Mouse (Mus musculus): ENCODE data around the gene Nt5c3. TPM values are rescaled to one million over a fixed set of nuclear protein-coding genes. Genes with fewer than 3 reads are reported as not detected.
"Not testable (repeated sequence)": the region's sequence is repeated elsewhere in the genome, so short reads cannot be mapped to it uniquely, and the experiment has no call there.

Gene Nt5c3
- polyA plus RNA-seq, 1 experiment from 2014 or later = 63.1 TPM

- Histone ChIP-seq H3K36me3 (ENCODE audit: control insufficient read depth, insufficient read depth, low read length) (no peaks in the 10 kb centered on the region), H3K9me3 (ENCODE audit: control insufficient read depth, low read length) (no peaks in the 10 kb centered on the region), H3K4me2 (ENCODE audit: low read depth, low read length) (no peak overlapping the region), H3K27me3 (replicated peaks; ENCODE audit: control insufficient read depth, insufficient read depth, low read length) (no peaks in the 10 kb centered on the region), H3K27ac (replicated peaks; ENCODE audit: low read depth, low read length) (no peak overlapping the region), H3K4me1 (ENCODE audit: control insufficient read depth, insufficient read depth, low read length) (peaks cover 11% of the 10 kb centered on the region; the same call in 1 of the 2 replicates), H3K4me3 (ENCODE audit: low read depth, low read length) (no peak overlapping the region), H3K9ac (ENCODE audit: low read depth, low read length) (no peak overlapping the region)
- no peak for DNase-seq (ENCODE audit: low spot score)
- 79% methylated on average over 3 of the region's 3 CpGs for WGBS
- ATAC-seq (ENCODE audit: low read depth) = no peak
Observed at GRCm38 (mm10) chr6:56899601-56900000, 24.1 kb downstream of the Nt5c3 start.

- 0 out of 2 replicates have a peak, but pooled peaks cover 4% of the 10 kb centered on the region for H3K9me3 ChIP-seq (ENCODE audit: control insufficient read depth, low read length)
- no peak for ATAC-seq (ENCODE audit: low read depth)
- no peak overlapping the region for H3K4me3 ChIP-seq (ENCODE audit: low read depth, low read length)
- H3K27me3 ChIP-seq (replicated peaks; ENCODE audit: control insufficient read depth, insufficient read depth, low read length) = no peaks in the 10 kb centered on the region
- no peaks in the 10 kb centered on the region for H3K4me1 ChIP-seq (ENCODE audit: control insufficient read depth, insufficient read depth, low read length)
- no peak overlapping the region for H3K27ac ChIP-seq (replicated peaks; ENCODE audit: low read depth, low read length)
- 78% methylated on average over 2 of the region's 2 CpGs for WGBS
- H3K9ac ChIP-seq (ENCODE audit: low read depth, low read length) = no peak overlapping the region
- no peak overlapping the region for H3K4me2 ChIP-seq (ENCODE audit: low read depth, low read length)
- H3K36me3 ChIP-seq (ENCODE audit: control insufficient read depth, insufficient read depth, low read length) = peaks cover 38% of the 10 kb centered on the region
- no peak for DNase-seq (ENCODE audit: low spot score)
Observed at GRCm38 (mm10) chr6:56890762-56891161, 33.0 kb downstream of the Nt5c3 start.

GRCm38 (mm10) chr6:56888561-56888960 is 35.2 kb downstream of the Nt5c3 start:
- no peak for ATAC-seq (ENCODE audit: low read depth)
- H3K4me2 ChIP-seq (ENCODE audit: low read depth, low read length) = no peak overlapping the region
- WGBS = 91% methylated on average over 6 of the region's 6 CpGs

GRCm38 (mm10) chr6:56879352-56879955 is 44.3 kb downstream of the Nt5c3 start:
- ATAC-seq (ENCODE audit: low read depth) (no peak), DNase-seq (ENCODE audit: low spot score) (no peak)
- H3K4me1 ChIP-seq (ENCODE audit: control insufficient read depth, insufficient read depth, low read length) = no peaks in the 10 kb centered on the region
- no peaks in the 10 kb centered on the region for H3K9me3 ChIP-seq (ENCODE audit: control insufficient read depth, low read length)
- no peak overlapping the region for H3K4me2 ChIP-seq (ENCODE audit: low read depth, low read length)
- peaks cover 88% of the 10 kb centered on the region for H3K36me3 ChIP-seq (ENCODE audit: control insufficient read depth, insufficient read depth, low read length)
- 75% methylated on average over 1 of the region's 1 CpGs for WGBS
- H3K9ac ChIP-seq (ENCODE audit: low read depth, low read length) = no peak overlapping the region
- H3K27me3 ChIP-seq (replicated peaks; ENCODE audit: control insufficient read depth, insufficient read depth, low read length) = no peaks in the 10 kb centered on the region
- no peak overlapping the region for H3K4me3 ChIP-seq (ENCODE audit: low read depth, low read length)
- H3K27ac ChIP-seq (replicated peaks; ENCODE audit: low read depth, low read length) = no peak overlapping the region

More at GRCm38 (mm10) chr6:56888561-56888960, 35.2 kb downstream of the Nt5c3 start:
- H3K27me3 ChIP-seq (replicated peaks; ENCODE audit: control insufficient read depth, insufficient read depth, low read length) = no peaks in the 10 kb centered on the region
- no peak overlapping the region for H3K27ac ChIP-seq (replicated peaks; ENCODE audit: low read depth, low read length)
- H3K4me1 ChIP-seq (ENCODE audit: control insufficient read depth, insufficient read depth, low read length) = no peaks in the 10 kb centered on the region
- peaks cover 52% of the 10 kb centered on the region for H3K36me3 ChIP-seq (ENCODE audit: control insufficient read depth, insufficient read depth, low read length)
- H3K9ac ChIP-seq (ENCODE audit: low read depth, low read length) = no peak overlapping the region
- DNase-seq (ENCODE audit: low spot score) = no peak
- H3K9me3 ChIP-seq (ENCODE audit: control insufficient read depth, low read length) = 0 out of 2 replicates have a peak, but pooled peaks cover 4% of the 10 kb centered on the region
- H3K4me3 ChIP-seq (ENCODE audit: low read depth, low read length) = no peak overlapping the region

GRCm38 (mm10) chr6:56877985-56878384 is 45.7 kb downstream of the Nt5c3 start:
- H3K4me1 ChIP-seq (ENCODE audit: control insufficient read depth, insufficient read depth, low read length) = no peaks in the 10 kb centered on the region
- 91% methylated on average over 8 of the region's 8 CpGs for WGBS
- H3K4me3 ChIP-seq (ENCODE audit: low read depth, low read length) = no peak overlapping the region
- H3K27me3 ChIP-seq (replicated peaks; ENCODE audit: control insufficient read depth, insufficient read depth, low read length) = no peaks in the 10 kb centered on the region
- no peaks in the 10 kb centered on the region for H3K9me3 ChIP-seq (ENCODE audit: control insufficient read depth, low read length)
- H3K4me2 ChIP-seq (ENCODE audit: low read depth, low read length) = no peak overlapping the region
- H3K36me3 ChIP-seq (ENCODE audit: control insufficient read depth, insufficient read depth, low read length) = peaks cover 84% of the 10 kb centered on the region
- no peak overlapping the region for H3K9ac ChIP-seq (ENCODE audit: low read depth, low read length)
- no peak for ATAC-seq (ENCODE audit: low read depth)
- DNase-seq (ENCODE audit: low spot score) = no peak
- no peak overlapping the region for H3K27ac ChIP-seq (replicated peaks; ENCODE audit: low read depth, low read length)

GRCm38 (mm10) chr6:56876870-56877269 is 46.9 kb downstream of the Nt5c3 start:
- Histone ChIP-seq H3K4me1 (ENCODE audit: control insufficient read depth, insufficient read depth, low read length) (no peaks in the 10 kb centered on the region), H3K9ac (ENCODE audit: low read depth, low read length) (no peak overlapping the region), H3K36me3 (ENCODE audit: control insufficient read depth, insufficient read depth, low read length) (peaks cover 77% of the 10 kb centered on the region), H3K4me3 (ENCODE audit: low read depth, low read length) (no peak overlapping the region), H3K27me3 (replicated peaks; ENCODE audit: control insufficient read depth, insufficient read depth, low read length) (no peaks in the 10 kb centered on the region), H3K9me3 (ENCODE audit: control insufficient read depth, low read length) (no peaks in the 10 kb centered on the region), H3K4me2 (ENCODE audit: low read depth, low read length) (no peak overlapping the region), H3K27ac (replicated peaks; ENCODE audit: low read depth, low read length) (no peak overlapping the region)
- 90% methylated on average over 4 of the region's 4 CpGs for WGBS
- DNase-seq (ENCODE audit: low spot score) (no peak), ATAC-seq (ENCODE audit: low read depth) (no peak)

- H3K4me1 ChIP-seq (ENCODE audit: control insufficient read depth, insufficient read depth, low read length) = no peaks in the 10 kb centered on the region
- no peak overlapping the region for H3K9ac ChIP-seq (ENCODE audit: low read depth, low read length)
- H3K4me3 ChIP-seq (ENCODE audit: low read depth, low read length) = no peak overlapping the region
- no peak overlapping the region for H3K27ac ChIP-seq (replicated peaks; ENCODE audit: low read depth, low read length)
- no peak for DNase-seq (ENCODE audit: low spot score)
- 71% methylated on average over 2 of the region's 2 CpGs for WGBS
- H3K4me2 ChIP-seq (ENCODE audit: low read depth, low read length) = no peak overlapping the region
- no peak for ATAC-seq (ENCODE audit: low read depth)
- peaks cover 63% of the 10 kb centered on the region for H3K36me3 ChIP-seq (ENCODE audit: control insufficient read depth, insufficient read depth, low read length)
- H3K9me3 ChIP-seq (ENCODE audit: control insufficient read depth, low read length) = no peaks in the 10 kb centered on the region
- H3K27me3 ChIP-seq (replicated peaks; ENCODE audit: control insufficient read depth, insufficient read depth, low read length) = no peaks in the 10 kb centered on the region
Observed at GRCm38 (mm10) chr6:56870027-56870426, 53.7 kb downstream of the Nt5c3 start.

- Histone ChIP-seq H3K4me3 (ENCODE audit: low read depth, low read length) (no peak overlapping the region), H3K4me1 (ENCODE audit: control insufficient read depth, insufficient read depth, low read length) (no peaks in the 10 kb centered on the region), H3K27ac (replicated peaks; ENCODE audit: low read depth, low read length) (no peak overlapping the region), H3K9ac (ENCODE audit: low read depth, low read length) (no peak overlapping the region), H3K4me2 (ENCODE audit: low read depth, low read length) (no peak overlapping the region), H3K36me3 (ENCODE audit: control insufficient read depth, insufficient read depth, low read length) (peaks cover 63% of the 10 kb centered on the region), H3K9me3 (ENCODE audit: control insufficient read depth, low read length) (no peaks in the 10 kb centered on the region), H3K27me3 (replicated peaks; ENCODE audit: control insufficient read depth, insufficient read depth, low read length) (no peaks in the 10 kb centered on the region)
- ATAC-seq (ENCODE audit: low read depth) (no peak), DNase-seq (ENCODE audit: low spot score) (no peak)
- WGBS = 62% methylated on average over 8 of the region's 8 CpGs
Observed at GRCm38 (mm10) chr6:56868565-56868964, 55.2 kb downstream of the Nt5c3 start.

- H3K9ac ChIP-seq (ENCODE audit: low read depth, low read length); H3K27ac ChIP-seq (replicated peaks; ENCODE audit: low read depth, low read length); ATAC-seq (ENCODE audit: low read depth); H3K4me2 ChIP-seq (ENCODE audit: low read depth, low read length); DNase-seq (ENCODE audit: low spot score); H3K4me3 ChIP-seq (ENCODE audit: low read depth, low read length); H3K4me1 ChIP-seq (ENCODE audit: control insufficient read depth, insufficient read depth, low read length); H3K27me3 ChIP-seq (replicated peaks; ENCODE audit: control insufficient read depth, insufficient read depth, low read length); H3K9me3 ChIP-seq (ENCODE audit: control insufficient read depth, low read length): not testable (repeated sequence)
- H3K36me3 ChIP-seq (ENCODE audit: control insufficient read depth, insufficient read depth, low read length) = peaks cover 68% of the 10 kb centered on the region
- 100% methylated on average over 1 of the region's 1 CpGs for WGBS
Observed at GRCm38 (mm10) chr6:56866899-56867298, 56.8 kb downstream of the Nt5c3 start.
